Mouse (Mus musculus): ENCODE measurements around the gene Pnkp. TPM values are rescaled to one million over a fixed set of nuclear protein-coding genes. Genes with fewer than 3 reads are reported as not detected.
A peak's percentile ranks its signal among the peaks of the same experiment; 100 is the strongest.

The Pnkp gene
- total and polyA plus RNA-seq, 3 experiments = 14.8 to 41.6 (median 22.2) TPM

DNA sequence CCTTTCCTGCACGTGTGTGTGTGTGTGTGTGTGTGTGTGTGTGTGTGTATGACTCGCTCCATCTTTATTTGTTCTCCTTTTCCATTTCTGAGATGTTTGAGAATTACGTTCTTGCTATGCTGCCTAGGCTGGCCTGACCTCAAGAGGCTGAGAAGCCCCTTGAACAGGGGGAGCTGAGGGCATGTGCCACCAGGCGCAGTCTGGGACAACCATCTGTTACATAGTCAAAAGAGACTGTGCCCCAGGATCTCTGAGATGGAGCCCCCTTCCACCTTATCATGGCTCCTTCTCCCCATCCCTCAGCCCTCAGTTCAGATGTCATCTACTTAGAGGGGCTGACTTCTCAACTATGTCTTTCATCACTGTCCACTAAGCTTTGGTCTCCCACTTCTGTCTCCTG is 42.5 kb upstream of the Pnkp start:
- peaks cover 48 to 62% of the 10 kb centered on the region in 2 experiments for H3K36me3 ChIP-seq (replicated peaks in 1 of 2; ENCODE audit: control insufficient read depth in 1 of 2, insufficient read depth in 1 of 2, low read length in 1 of 2)
- no peak for TF ChIP-seq USF2 (conservative IDR thresholded peaks at IDR 0.05; ENCODE audit: low read depth, low read length)
- TF ChIP-seq MAZ (IDR thresholded peaks at IDR 0.05; ENCODE audit: low read depth, low read length) = no peak
- TF ChIP-seq USF1 (IDR thresholded peaks at IDR 0.05; ENCODE audit: low read depth, low read length) = no peak
- no peak for TF ChIP-seq SIN3A (IDR thresholded peaks at IDR 0.05; ENCODE audit: low read length)
- TF ChIP-seq ZKSCAN1 (IDR thresholded peaks at IDR 0.05; ENCODE audit: borderline replicate concordance, low read depth, low read length) = no peak
- no peak for TF ChIP-seq MYC (IDR thresholded peaks at IDR 0.05; ENCODE audit: low read depth, low read length)
- TF ChIP-seq ZMIZ1 (IDR thresholded peaks at IDR 0.05; ENCODE audit: low read depth, low read length) = no peak
- TF ChIP-seq CHD1 (IDR thresholded peaks at IDR 0.05; ENCODE audit: low read depth, low read length) = no peak
- no peak for TF ChIP-seq HCFC1 (IDR thresholded peaks at IDR 0.05; ENCODE audit: low read depth, low read length)
- TF ChIP-seq SMC3 (IDR thresholded peaks at IDR 0.05; ENCODE audit: low read depth, low read length) = no peak
- no peak for TF ChIP-seq BHLHE40 (IDR thresholded peaks at IDR 0.05; ENCODE audit: low read depth, low read length)
- no peak for TF ChIP-seq JUN (IDR thresholded peaks at IDR 0.05; ENCODE audit: insufficient read depth, low read depth, low read length)
- no peak for TF ChIP-seq ETS1 (conservative IDR thresholded peaks at IDR 0.05; ENCODE audit: low read depth, low read length)
- no peak for TF ChIP-seq CTCF (conservative IDR thresholded peaks at IDR 0.05 in 1 of 2, IDR thresholded peaks at IDR 0.05 in 1 of 2; ENCODE audit: low read depth in 2 of 2, low read length in 2 of 2)
- no peak for TF ChIP-seq MAX (IDR thresholded peaks at IDR 0.05; ENCODE audit: low read length)
- no peak for TF ChIP-seq UBTF (IDR thresholded peaks at IDR 0.05; ENCODE audit: low read depth, low read length)
- no peak for TF ChIP-seq NELFE (IDR thresholded peaks at IDR 0.05; ENCODE audit: low read depth, low read length)
- no peak overlapping the region for H3K27ac ChIP-seq (ENCODE audit: insufficient read depth, low read depth)
- H3K4me3 ChIP-seq (replicated peaks in 1 of 3; ENCODE audit: low read depth in 2 of 3, low read length in 2 of 3, poor library complexity in 1 of 3) = peak overlapping the region in 1 of 3 experiments; percentile 86
- peaks cover 19 to 20% of the 10 kb centered on the region in 2 experiments for H3K4me1 ChIP-seq (ENCODE audit: control insufficient read depth in 1 of 2, insufficient read depth in 2 of 2)
- in situ Hi-C loops (cut with MboI; ENCODE audit: low pct_ligation_motif_present, low pct_unique_long_range_greater_than_20kb, low sequenced_read_pairs) = no loop called here
- no peak for DNase-seq (ENCODE audit: extremely low read depth)
- dilution Hi-C loops (cut with MboI; ENCODE audit: extremely low pct_ligation_motif_present, extremely low pct_unique_long_range_greater_than_20kb, low sequenced_read_pairs) = no loop called here
- H3K27me3 ChIP-seq (replicated peaks) = no peaks in the 10 kb centered on the region
- H3K9me3 ChIP-seq (replicated peaks; ENCODE audit: low read length) = no peaks in the 10 kb centered on the region
- H3K4me2 ChIP-seq (ENCODE audit: insufficient read depth, low read depth, poor library complexity, severe bottlenecking) = peak overlapping the region; percentile 58
- peaks cover 45% of the 10 kb centered on the region for H3K79me2 ChIP-seq (replicated peaks; ENCODE audit: control insufficient read depth, extremely low read depth, insufficient read depth, poor library complexity, severe bottlenecking)
- H3K9ac ChIP-seq (ENCODE audit: insufficient read depth, low read depth) = peak overlapping the region; percentile 93; the same call in 1 of the 2 replicates

- no peak for TF ChIP-seq JUN (IDR thresholded peaks at IDR 0.05; ENCODE audit: insufficient read depth, low read depth, low read length)
- no peak for TF ChIP-seq ELF1 (IDR thresholded peaks at IDR 0.05; ENCODE audit: low read depth, low read length)
- TF ChIP-seq ZNF384 (IDR thresholded peaks at IDR 0.05; ENCODE audit: low read depth, low read length) = no peak
- no peak for TF ChIP-seq JUND (conservative IDR thresholded peaks at IDR 0.05; ENCODE audit: low read depth, low read length)
- no peak for TF ChIP-seq PAX5 (IDR thresholded peaks at IDR 0.05; ENCODE audit: low read length)
- TF ChIP-seq GABPA (IDR thresholded peaks at IDR 0.05; ENCODE audit: insufficient replicate concordance, low read depth, low read length) = no peak
- TF ChIP-seq MXI1 (IDR thresholded peaks at IDR 0.05; ENCODE audit: low read depth, low read length) = no peak
- no peak for TF ChIP-seq ETS1 (conservative IDR thresholded peaks at IDR 0.05; ENCODE audit: low read depth, low read length)
- no peak for TF ChIP-seq POLR2A (IDR thresholded peaks at IDR 0.05; ENCODE audit: low read depth, low read length)
These were observed 41.9 kb upstream of the Pnkp start for GRCm38 (mm10) chr7:44814952-44815553.

More at GRCm38 (mm10) chr7:44814952-44815553, 41.9 kb upstream of the Pnkp start:
- in situ Hi-C loops (cut with MboI; ENCODE audit: low pct_ligation_motif_present, low pct_unique_long_range_greater_than_20kb, low sequenced_read_pairs) = no loop called here
- Histone ChIP-seq H3K9me3 (replicated peaks; ENCODE audit: low read length) (no peaks in the 10 kb centered on the region), H3K4me1 (ENCODE audit: control insufficient read depth in 1 of 2, insufficient read depth in 2 of 2) (peaks cover 19 to 26% of the 10 kb centered on the region in 2 experiments), H3K79me2 (replicated peaks; ENCODE audit: control insufficient read depth, extremely low read depth, insufficient read depth, poor library complexity, severe bottlenecking) (peaks cover 52% of the 10 kb centered on the region), H3K27ac (ENCODE audit: insufficient read depth, low read depth) (peak overlapping the region; percentile 17; the same call in 1 of the 2 replicates), H3K9ac (ENCODE audit: insufficient read depth, low read depth) (peak overlapping the region; percentile 93), H3K4me2 (ENCODE audit: insufficient read depth, low read depth, poor library complexity, severe bottlenecking) (peak overlapping the region; percentile 58), H3K4me3 (replicated peaks in 1 of 3; ENCODE audit: low read depth in 2 of 3, low read length in 2 of 3, poor library complexity in 1 of 3) (peak overlapping the region; percentile 77 to 89 (median 86)), H3K27me3 (replicated peaks) (no peaks in the 10 kb centered on the region), H3K36me3 (replicated peaks in 1 of 2; ENCODE audit: control insufficient read depth in 1 of 2, insufficient read depth in 1 of 2, low read length in 1 of 2) (peaks cover 48 to 65% of the 10 kb centered on the region in 2 experiments)
- no peak for DNase-seq (ENCODE audit: extremely low read depth)
- dilution Hi-C loops (cut with MboI; ENCODE audit: extremely low pct_ligation_motif_present, extremely low pct_unique_long_range_greater_than_20kb, low sequenced_read_pairs) = no loop called here
